Mouse (Mus musculus): ENCODE data around the gene H2-Aa. TPM values are rescaled to one million over a fixed set of nuclear protein-coding genes. Genes with fewer than 3 reads are reported as not detected.

Gene H2-Aa
- polyA plus RNA-seq, 1 experiment from 2014 or later = 2.0 TPM

GRCm38 (mm10) chr17:34291609-34292008 is 4.0 kb upstream of the H2-Aa start:
- Histone ChIP-seq H3K4me1 (ENCODE audit: insufficient read depth) (no peaks in the 10 kb centered on the region), H3K9ac (no peak overlapping the region), H3K27me3 (ENCODE audit: insufficient read depth, low read length) (no peaks in the 10 kb centered on the region), H3K27ac (ENCODE audit: low read depth) (no peak overlapping the region), H3K36me3 (ENCODE audit: insufficient read depth) (no peaks in the 10 kb centered on the region), H3K9me3 (ENCODE audit: low read depth, low read length) (no peaks in the 10 kb centered on the region), H3K4me3 (ENCODE audit: low read depth, low read length) (no peak overlapping the region), H3K4me2 (no peak overlapping the region)
- no peak for TF ChIP-seq CTCF (IDR thresholded peaks at IDR 0.05; ENCODE audit: low read depth)
- 17% methylated on average over 8 of the region's 8 CpGs for WGBS
- ATAC-seq (ENCODE audit: insufficient read depth) = peak; percentile 86
- peak; percentile 94 for DNase-seq

GRCm38 (mm10) chr17:34288131-34288530 is 508 bp upstream of the H2-Aa start:
- Histone ChIP-seq H3K9ac (no peak overlapping the region), H3K4me2 (no peak overlapping the region), H3K4me1 (ENCODE audit: insufficient read depth) (no peaks in the 10 kb centered on the region), H3K9me3 (ENCODE audit: low read depth, low read length) (no peaks in the 10 kb centered on the region), H3K36me3 (ENCODE audit: insufficient read depth) (no peaks in the 10 kb centered on the region), H3K27ac (ENCODE audit: low read depth) (no peak overlapping the region), H3K27me3 (ENCODE audit: insufficient read depth, low read length) (no peaks in the 10 kb centered on the region), H3K4me3 (ENCODE audit: low read depth, low read length) (no peak overlapping the region)
- TF ChIP-seq CTCF (IDR thresholded peaks at IDR 0.05; ENCODE audit: low read depth) = no peak
- ATAC-seq (ENCODE audit: insufficient read depth) (no peak), DNase-seq (no peak)
- WGBS = 57% methylated on average over 3 of the region's 3 CpGs

- 49% methylated on average over 6 of the region's 6 CpGs for WGBS
Measured at GRCm38 (mm10) chr17:34286999-34287398, 624 bp downstream of the H2-Aa start.

GRCm38 (mm10) chr17:34286501-34286900 is 1.1 kb downstream of the H2-Aa start:
- Histone ChIP-seq H3K4me1 (ENCODE audit: insufficient read depth) (no peaks in the 10 kb centered on the region), H3K27ac (ENCODE audit: low read depth) (no peak overlapping the region), H3K27me3 (ENCODE audit: insufficient read depth, low read length) (no peaks in the 10 kb centered on the region), H3K4me3 (ENCODE audit: low read depth, low read length) (no peak overlapping the region), H3K9ac (no peak overlapping the region), H3K4me2 (no peak overlapping the region), H3K36me3 (ENCODE audit: insufficient read depth) (no peaks in the 10 kb centered on the region), H3K9me3 (ENCODE audit: low read depth, low read length) (no peaks in the 10 kb centered on the region)
- TF ChIP-seq CTCF (IDR thresholded peaks at IDR 0.05; ENCODE audit: low read depth) = no peak
- DNase-seq = no peak
- no peak for ATAC-seq (ENCODE audit: insufficient read depth)
- 63% methylated on average over 5 of the region's 5 CpGs for WGBS

More at GRCm38 (mm10) chr17:34286999-34287398, 624 bp downstream of the H2-Aa start:
- H3K4me3 ChIP-seq (ENCODE audit: low read depth, low read length) = no peak overlapping the region
- H3K4me1 ChIP-seq (ENCODE audit: insufficient read depth) = no peaks in the 10 kb centered on the region
- no peak for DNase-seq
- no peak overlapping the region for H3K4me2 ChIP-seq
- no peak overlapping the region for H3K9ac ChIP-seq
- no peak for ATAC-seq (ENCODE audit: insufficient read depth)
- no peak overlapping the region for H3K27ac ChIP-seq (ENCODE audit: low read depth)
- no peaks in the 10 kb centered on the region for H3K36me3 ChIP-seq (ENCODE audit: insufficient read depth)
- H3K27me3 ChIP-seq (ENCODE audit: insufficient read depth, low read length) = no peaks in the 10 kb centered on the region
- no peaks in the 10 kb centered on the region for H3K9me3 ChIP-seq (ENCODE audit: low read depth, low read length)
- TF ChIP-seq CTCF (IDR thresholded peaks at IDR 0.05; ENCODE audit: low read depth) = no peak

- 27% methylated on average over 4 of the region's 4 CpGs for WGBS
- TF ChIP-seq CTCF (IDR thresholded peaks at IDR 0.05; ENCODE audit: low read depth) = peak; percentile 58
- Histone ChIP-seq H3K4me1 (ENCODE audit: insufficient read depth) (no peaks in the 10 kb centered on the region), H3K27ac (ENCODE audit: low read depth) (no peak overlapping the region), H3K4me2 (no peak overlapping the region), H3K36me3 (ENCODE audit: insufficient read depth) (no peaks in the 10 kb centered on the region), H3K9me3 (ENCODE audit: low read depth, low read length) (no peaks in the 10 kb centered on the region), H3K9ac (no peak overlapping the region), H3K4me3 (ENCODE audit: low read depth, low read length) (no peak overlapping the region), H3K27me3 (ENCODE audit: insufficient read depth, low read length) (no peaks in the 10 kb centered on the region)
- DNase-seq (peak; percentile 32), ATAC-seq (ENCODE audit: insufficient read depth) (no peak)
Measured at GRCm38 (mm10) chr17:34285848-34286247, 1.8 kb downstream of the H2-Aa start.

GRCm38 (mm10) chr17:34285371-34285770 is 2.3 kb downstream of the H2-Aa start:
- WGBS = 59% methylated on average over 4 of the region's 4 CpGs
- TF ChIP-seq CTCF (IDR thresholded peaks at IDR 0.05; ENCODE audit: low read depth) = no peak
- no peak for ATAC-seq (ENCODE audit: insufficient read depth)

GRCm38 (mm10) chr17:34281836-34282235 is 5.8 kb downstream of the H2-Aa start:
- H3K27me3 ChIP-seq (ENCODE audit: insufficient read depth, low read length) = no peaks in the 10 kb centered on the region
- ATAC-seq (ENCODE audit: insufficient read depth) (no peak), DNase-seq (no peak)
- H3K9me3 ChIP-seq (ENCODE audit: low read depth, low read length) = no peaks in the 10 kb centered on the region
- no peak overlapping the region for H3K4me2 ChIP-seq
- no peaks in the 10 kb centered on the region for H3K36me3 ChIP-seq (ENCODE audit: insufficient read depth)
- WGBS = 73% methylated on average over 1 of the region's 1 CpGs
- no peak for TF ChIP-seq CTCF (IDR thresholded peaks at IDR 0.05; ENCODE audit: low read depth)
- H3K9ac ChIP-seq = no peak overlapping the region
- no peak overlapping the region for H3K27ac ChIP-seq (ENCODE audit: low read depth)
- H3K4me1 ChIP-seq (ENCODE audit: insufficient read depth) = no peaks in the 10 kb centered on the region
- H3K4me3 ChIP-seq (ENCODE audit: low read depth, low read length) = no peak overlapping the region

More at GRCm38 (mm10) chr17:34285371-34285770, 2.3 kb downstream of the H2-Aa start:
- Histone ChIP-seq H3K27ac (ENCODE audit: low read depth) (no peak overlapping the region), H3K4me1 (ENCODE audit: insufficient read depth) (no peaks in the 10 kb centered on the region), H3K9ac (no peak overlapping the region), H3K36me3 (ENCODE audit: insufficient read depth) (no peaks in the 10 kb centered on the region), H3K27me3 (ENCODE audit: insufficient read depth, low read length) (no peaks in the 10 kb centered on the region), H3K4me3 (ENCODE audit: low read depth, low read length) (no peak overlapping the region), H3K4me2 (no peak overlapping the region), H3K9me3 (ENCODE audit: low read depth, low read length) (no peaks in the 10 kb centered on the region)
- no peak for DNase-seq
